Mouse (Mus musculus) telencephalon, adult 2 months (tissue): ENCODE results near the gene Zfp786.
"Not testable (repeated sequence)": the region's sequence is repeated elsewhere in the genome, so short reads cannot be mapped to it uniquely, and the experiment has no call there.

ENCODE experiments used
- DNase-seq: peaks from one replicate; pipeline ENCODE4 v3.0.0-alpha.2; 2011; ENCODE audit warnings: low read depth, low spot score

Zfp786 gene

DNA sequence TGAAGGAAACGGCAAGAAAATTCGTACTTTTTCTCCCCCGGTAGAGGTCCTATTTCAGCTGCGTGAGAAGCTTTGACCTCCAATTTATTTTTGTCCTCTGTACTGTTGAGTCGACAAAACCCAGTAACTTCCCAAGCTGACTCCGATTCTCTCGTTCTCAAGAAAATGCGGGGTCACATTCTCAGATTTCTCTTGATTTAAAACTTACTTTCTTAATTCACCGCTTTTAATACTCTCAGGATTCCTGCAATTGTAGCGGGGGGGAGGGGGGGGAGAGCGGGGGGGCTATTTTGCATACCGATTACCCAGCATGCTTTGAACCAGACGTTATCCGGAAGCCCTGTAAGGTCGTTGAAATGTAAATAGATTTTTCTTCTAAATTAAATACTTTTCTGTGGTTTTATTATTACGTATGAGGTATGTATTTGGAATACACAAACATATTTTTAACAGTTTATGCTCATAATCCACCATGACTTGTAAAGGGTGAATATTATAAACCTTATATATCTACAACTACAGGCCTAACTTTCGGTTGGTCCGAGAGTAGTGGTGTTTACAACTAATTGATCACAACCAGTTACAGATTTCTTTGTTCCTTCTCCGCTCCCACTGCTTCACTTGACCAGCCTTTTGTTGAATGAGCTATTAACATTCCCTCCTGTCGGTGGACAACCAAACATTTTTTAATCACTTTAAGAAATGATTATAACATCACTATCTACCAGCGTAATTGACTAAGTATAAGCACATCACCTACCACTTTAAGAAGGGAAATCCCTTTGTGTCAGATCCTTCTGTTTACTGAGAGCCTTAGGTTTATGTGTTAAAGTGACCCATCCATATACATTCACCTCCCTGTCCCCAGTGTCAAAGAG, 49.3 kb downstream of the Zfp786 start:
- peak; percentile 81 for DNase-seq

DNA sequence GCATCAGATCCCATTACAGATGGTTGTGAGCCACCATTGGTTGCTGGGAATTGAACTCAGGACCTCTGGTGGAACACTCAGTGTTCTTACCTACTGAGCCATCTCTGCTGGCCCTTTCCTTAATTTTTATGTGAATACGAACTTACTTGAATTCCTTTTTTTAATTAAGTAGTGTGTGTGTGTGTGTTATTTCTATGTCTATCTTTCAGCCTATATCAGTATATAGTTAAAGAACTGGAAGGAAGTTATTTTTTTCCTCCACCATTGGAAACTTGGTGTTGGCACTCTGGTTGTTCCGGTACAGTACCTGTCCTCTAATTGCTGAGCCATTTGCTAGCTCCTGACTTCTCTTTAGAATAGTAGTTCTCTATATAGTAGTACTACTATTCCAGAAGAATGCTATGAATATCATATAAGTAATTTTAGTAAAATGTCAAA, 50.1 kb downstream of the Zfp786 start:
- no peak for DNase-seq

DNA sequence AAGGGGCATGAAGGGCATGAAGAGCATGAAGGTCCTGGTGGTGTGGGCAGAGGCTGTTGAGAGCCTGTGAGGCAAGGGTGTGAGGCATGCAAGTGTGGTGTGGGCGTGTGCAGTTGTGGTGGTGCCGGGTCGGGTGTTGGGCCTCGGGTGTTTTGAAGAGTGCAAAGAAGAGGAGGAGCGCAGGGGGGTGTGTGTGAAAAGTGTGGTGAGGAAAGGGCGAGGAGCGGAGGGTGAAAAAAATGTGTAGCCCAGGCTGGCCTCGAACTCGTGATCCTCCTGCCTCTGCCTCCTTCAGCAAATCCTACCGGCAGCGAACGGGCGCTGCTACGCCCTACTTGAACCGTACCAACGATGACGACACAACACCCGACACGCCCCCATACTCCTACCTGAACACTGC, 58.9 kb downstream of the Zfp786 start:
- not testable (repeated sequence) for DNase-seq

DNA sequence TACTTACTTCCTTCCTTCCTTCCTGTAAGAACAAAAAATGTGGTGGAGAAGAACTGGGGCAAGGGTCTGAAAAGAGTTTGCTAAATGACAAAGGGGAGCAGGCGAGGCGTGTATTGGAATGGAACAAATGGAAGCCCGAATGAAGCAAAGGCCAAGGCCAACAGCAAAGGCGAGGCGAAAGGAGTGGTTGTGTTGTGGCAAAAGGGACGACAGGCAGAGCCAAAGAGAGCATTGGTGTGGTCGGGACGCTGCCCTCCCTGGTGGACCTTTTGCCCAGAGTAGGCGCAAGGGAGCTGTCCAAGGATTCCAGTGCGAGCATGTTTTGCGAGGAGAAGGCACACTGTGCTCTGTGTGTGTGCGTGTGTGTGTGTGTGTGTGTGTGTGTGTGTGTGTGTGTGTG, 59.6 kb downstream of the Zfp786 start:
- DNase-seq = not testable (repeated sequence)

DNA sequence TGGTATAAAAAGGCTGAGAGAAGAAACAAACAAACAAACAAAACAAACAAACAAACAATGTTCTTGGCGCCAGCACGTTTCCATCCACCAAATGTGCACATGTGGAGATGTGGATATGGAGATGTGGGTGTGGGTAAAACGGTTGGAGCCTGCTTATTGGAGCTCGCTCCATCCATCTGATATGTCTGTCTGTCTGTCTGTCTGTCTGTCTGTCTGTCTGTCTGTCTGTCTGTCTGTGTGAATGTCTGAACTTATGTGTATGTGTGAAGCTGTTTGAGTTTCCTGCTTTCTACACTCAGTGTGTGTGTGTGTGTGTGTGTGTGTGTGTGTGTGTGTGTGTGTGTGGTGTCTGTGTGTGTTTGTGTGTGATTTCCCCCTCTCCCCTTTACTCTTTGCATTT, 60.8 kb downstream of the Zfp786 start:
- not testable (repeated sequence) for DNase-seq
